Mouse (Mus musculus) stomach, postnatal 0 days (tissue): ENCODE data around the gene Ncan.

Experiments
- CTCF ChIP-seq: IDR thresholded peaks from 2 replicates; pipeline ENCODE4 v1.5.1; 2016; ENCODE audit warnings: antibody characterized with exemption, low read depth, mild to moderate bottlenecking, moderate library complexity
- EP300 ChIP-seq: optimal IDR thresholded peaks from 2 replicates; pipeline ENCODE3; 2016; ENCODE audit warnings: antibody characterized with exemption

- TF ChIP-seq EP300 (no peak), CTCF (no peak)
Observed at GRCm38 (mm10) chr8:70114488-70114887, 6.2 kb downstream of the Ncan start.
